Mouse (Mus musculus) heart, postnatal 4 days (tissue): ENCODE data around the gene Egfl7. TPM values are rescaled to one million over a fixed set of nuclear protein-coding genes. Genes with fewer than 3 reads are reported as not detected.

ENCODE experiments used
- DNase-seq: peaks from one replicate; pipeline ENCODE4 v3.0.0; 2021
- total RNA-seq, 2 experiments: library from RNA; stranded (reverse); gene quantifications; 2 replicates each; pipeline ENCODE4 v1.2.3; 2021

Egfl7 gene
- total RNA-seq, 2 experiments from 2014 or later = 317 to 343 TPM

DNA sequence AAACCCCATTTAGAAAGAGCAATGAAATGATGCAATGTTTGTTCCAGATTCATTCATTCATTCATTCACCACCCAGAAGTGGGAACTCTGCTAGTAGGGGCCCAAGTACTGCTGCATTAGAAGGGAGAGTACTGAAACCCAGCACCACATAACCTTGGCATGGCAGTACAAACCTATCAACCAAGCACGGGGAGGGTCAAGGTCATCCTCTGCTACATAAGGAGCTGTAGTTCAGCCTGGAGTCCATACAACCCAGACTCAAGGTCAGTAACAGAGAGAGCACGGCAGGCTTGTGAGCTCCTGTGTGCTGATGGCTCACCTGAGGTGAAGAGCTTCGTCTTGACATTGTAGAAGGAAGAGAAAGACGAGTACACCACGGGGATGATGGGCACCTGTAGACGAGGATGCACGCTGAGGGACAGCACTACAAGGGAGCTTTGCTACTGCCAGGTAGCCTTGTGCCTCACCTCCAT, 14.7 kb downstream of the Egfl7 start:
- no peak for DNase-seq

DNA sequence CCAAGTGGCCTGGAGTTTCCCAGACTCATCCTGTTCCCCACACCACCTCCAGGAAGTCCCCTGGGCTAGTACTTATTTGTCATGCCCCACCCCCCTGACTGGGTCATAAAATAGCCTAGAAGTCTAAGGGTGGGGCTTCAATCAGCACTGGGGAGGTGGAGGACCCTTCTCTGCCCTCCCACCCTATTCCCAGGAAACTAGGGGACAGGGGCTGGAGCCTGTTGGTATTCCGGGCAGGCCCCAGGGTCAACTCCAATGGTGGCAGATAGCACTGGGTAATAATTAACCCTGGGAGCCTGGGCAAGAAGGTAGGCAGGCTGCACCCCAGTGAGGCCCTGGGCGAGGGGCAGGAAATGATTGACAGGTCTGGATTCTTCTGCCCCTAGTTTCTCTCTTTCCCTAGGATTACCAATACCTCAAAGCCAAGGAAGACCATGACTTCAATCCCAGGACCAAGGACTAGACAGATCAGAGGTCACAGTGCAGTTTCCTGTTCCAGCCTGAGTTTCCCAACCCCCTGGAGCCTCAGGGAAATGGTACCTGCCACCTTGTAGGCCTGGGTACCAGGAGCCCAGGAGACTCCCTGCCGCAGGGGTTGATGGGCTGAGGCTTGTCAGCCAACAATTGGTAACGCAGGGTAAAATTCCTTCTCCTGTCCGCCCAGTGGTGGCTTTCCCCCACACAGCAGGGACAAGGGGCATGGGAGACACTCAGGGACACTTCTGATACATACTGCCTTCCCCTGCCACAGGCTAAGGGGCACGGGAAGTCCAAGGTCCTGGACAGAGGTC, 15.3 kb downstream of the Egfl7 start:
- DNase-seq = peak; percentile 57

DNA sequence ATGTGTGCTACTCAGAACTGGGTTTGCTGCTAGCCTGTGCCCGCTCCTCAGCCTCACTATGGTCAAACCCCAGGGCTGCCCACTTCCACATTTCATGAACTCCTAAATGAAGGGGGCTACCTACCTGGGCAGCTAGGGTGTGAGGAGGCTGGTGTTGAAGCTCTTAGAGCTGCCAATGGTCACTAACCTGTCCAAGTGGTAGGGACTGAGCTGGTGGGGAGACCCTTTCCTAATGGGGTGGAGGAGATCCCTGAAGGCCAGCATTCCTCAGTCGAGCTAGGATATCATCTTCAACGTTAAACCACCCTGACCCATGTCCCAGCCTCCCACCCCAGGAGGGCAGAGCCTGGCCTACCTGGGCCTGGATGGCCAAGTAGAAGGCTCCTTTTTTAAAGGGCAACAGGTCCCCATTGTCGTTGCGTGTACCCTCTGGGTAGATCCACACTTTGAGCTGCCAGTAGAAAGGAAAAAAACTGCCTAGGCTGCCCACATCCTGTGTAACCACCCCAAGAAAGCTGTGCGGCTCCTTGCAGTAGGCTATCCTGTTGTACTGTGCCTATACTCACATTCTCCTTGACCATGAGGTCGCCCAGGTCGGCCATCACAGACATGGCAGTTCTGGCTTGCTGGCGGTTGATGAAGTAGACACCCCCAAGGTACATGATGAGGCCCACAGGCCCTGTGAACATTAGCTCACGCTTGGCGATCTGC, 16.1 kb downstream of the Egfl7 start:
- peak; percentile 43 for DNase-seq

DNA sequence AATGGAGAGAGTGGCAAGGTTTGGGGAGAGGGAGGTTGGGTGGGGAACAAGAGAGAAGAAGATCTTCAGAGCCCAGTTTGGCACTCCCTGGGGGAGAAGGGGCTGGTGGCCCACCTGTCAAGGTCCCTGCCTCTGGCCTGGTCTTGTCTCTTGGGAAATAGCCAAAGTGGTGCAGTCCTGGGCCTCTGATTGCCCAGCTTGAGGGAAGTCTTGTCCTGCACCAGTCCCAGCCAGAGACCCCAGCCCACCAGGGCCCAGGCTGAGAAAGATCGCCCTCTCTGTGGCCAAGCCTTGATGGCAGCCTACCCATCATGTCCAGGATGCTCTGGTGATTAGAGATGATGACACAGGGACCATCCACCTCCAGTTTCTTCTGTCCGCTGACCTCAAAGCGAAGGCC, 17.1 kb downstream of the Egfl7 start:
- no peak for DNase-seq

DNA sequence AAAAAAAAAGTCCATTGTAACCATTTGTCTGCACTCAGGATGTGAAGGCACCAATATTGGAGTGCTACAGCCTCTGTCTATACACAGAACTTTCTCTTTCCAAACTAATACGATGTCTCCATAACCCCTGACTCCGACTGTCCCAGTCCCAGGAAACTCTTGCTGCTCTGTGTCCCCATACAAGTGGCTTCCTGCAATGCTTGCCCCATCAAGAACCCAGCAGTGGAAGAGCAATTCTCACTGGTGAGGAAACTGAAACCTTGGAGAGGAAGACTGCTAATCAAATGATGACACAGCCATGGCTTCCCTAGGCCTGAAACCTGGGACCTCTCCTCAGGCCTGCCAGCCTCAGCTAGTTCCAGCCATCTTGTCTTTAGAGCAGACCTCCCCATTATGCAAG, 18.0 kb downstream of the Egfl7 start:
- no peak for DNase-seq

DNA sequence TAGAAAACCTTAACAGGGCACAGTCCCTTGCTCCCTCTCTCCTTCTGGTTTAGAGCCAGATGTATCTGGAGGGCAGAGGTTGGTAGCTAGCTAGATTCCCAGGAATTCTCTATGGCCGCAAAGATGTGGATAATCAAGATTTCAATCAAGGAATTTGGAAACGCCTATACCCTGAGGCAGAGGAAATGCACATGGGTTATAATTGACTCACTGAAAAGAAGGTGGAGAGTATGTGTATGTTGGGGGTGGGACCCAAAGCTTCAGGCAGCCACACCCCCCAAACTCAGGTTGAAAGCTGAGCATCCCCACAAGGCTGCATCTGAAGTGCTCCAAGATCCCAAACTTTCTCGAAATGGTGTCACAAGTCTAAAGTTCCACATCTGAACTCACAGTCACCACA, 18.6 kb downstream of the Egfl7 start:
- no peak for DNase-seq

DNA sequence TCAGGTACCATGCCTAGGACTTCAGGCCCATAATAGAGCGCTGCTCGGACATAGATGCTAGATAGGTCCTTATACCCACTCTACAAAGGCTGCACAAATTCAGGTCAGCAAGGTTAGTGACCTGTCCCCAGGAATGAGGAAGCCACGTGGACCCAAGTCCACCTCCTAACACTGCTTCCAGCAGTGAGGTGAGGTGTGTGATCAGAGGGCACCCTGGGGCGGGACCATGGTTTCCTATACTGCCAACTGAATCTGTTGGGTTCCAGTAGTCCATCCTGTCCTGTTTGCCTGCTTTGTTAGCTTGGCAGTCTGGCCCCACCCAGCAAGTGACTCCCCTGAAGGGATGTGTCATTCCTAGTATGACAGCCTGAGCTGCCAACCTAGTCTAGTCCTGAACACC, 20.2 kb downstream of the Egfl7 start:
- no peak for DNase-seq

DNA sequence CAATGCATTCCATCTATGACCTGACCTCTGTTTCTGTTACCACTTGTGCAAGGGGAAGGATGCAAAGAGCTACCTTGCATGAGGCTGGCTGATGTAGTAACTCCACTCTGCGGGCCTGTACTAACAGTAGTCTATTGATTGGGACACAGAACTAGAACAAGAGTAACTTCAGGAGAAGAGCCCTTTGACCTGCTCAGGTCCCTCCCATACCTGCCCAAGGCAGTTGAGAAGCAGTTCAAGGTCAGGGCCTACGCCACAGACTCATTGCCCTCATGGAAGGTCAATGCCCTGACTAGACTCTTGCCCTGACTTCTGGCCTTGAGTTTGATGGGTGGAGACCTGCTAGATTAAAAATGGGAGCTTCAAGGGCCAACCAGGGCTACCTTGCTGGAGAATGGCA, 20.9 kb downstream of the Egfl7 start:
- no peak for DNase-seq

DNA sequence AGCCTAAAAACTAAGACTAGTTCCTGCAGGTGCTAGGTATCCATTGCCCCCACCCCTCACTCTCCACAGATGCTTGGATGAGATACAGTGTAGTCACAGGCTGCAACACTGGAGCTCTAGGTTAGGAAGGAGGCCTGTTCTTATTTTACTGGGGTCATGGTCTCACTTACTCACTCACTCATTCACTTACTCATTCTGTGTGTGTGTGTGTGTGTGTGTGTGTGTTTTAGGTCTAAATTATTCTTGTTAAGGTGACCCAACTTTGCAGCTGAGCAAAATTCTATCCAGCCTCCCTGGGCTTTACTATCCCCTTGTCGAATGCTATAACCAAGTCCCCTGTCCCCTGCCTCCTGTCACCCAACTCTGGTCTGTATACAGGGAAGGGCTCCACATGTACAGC, 21.8 kb downstream of the Egfl7 start:
- DNase-seq = no peak

DNA sequence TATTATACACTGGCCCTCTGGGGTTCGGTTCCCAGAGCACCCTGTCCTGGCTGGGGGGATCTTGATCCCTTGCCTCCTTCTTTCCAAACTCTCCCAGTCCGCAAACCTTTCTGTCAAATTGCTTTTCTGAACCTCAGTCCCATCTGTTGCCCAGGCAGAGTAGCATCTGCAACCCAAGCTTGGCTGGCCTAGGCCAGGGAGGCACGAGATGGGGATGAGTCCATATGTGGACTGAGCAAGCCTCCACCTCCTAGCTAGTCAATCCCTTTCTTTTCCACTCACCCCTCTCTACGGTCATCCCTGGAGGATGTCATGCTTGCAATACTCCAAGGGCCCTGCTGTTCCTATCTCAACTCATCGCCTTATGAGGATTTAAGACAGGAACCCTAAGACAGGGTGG, 22.8 kb downstream of the Egfl7 start:
- DNase-seq = no peak

DNA sequence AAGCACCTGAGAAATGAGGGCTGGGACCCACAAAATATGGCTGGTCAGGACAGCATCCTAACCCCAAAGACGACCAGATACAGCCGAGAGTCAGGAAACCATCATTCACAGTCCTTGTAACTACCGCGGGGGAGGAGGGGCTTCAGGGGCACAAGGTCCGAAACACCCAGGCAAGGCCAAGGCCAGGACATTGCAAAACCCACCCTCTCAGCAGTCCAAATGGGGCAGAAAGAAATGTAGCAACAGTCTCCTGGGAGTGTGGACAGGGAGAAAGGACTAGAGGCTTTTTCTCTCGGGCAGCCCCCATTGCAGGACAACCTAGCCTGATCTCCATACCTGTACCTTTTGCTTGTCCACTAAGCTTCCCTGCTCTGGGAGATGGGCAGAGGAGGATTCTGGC, 23.3 kb downstream of the Egfl7 start:
- no peak for DNase-seq

DNA sequence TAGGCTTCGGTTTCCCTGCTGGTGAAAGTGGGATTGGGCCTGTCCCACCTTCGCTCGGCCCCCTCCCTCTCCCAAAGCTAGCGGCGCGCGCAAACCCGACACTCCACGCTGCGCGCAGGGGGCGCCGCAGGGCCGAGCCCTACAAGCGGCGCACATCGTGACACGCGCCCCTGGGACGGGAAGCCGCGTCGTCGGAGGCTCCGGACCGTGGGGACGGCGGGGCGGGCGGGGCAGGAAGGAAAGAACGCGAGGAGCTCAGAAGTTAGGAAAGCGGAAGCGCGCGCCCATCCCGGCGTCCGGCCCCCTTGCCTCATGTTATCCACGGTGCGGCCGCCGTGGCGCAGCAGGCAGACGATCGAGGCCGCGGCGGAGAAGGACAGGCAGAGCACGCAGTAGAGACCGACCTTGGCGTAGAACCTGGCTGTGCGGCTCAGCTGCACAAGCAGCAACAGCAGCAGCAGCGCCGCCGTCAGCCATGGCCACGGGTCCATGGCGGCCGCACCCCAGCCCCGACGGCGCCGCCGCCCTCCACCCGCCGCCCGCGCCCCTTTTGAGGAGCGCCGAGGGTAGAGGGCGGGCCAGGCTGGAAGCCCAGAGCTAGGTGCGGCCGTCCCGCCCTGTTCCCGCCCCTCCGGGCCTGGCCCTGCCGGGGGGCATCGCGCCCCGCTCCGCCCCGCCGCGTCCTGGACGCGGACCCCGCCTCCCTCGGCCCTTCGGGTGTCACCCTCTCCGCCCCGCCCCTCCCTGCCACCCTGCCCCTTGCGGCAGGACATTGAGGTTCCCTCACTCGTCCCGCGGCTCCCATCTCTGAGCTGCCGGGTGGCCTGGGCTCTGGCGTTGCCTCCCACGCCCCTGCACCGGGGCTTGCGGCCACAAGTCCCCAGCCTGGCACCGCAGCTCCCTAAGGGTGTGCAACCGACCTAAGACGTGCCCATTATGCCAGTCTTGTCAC, 24.2 kb downstream of the Egfl7 start, which contains the start of gene Agpat2:
Gene Agpat2 (minus strand): TSS at position 698 of the 952 bp plus-strand sequence.
- peak; percentile 86 for DNase-seq

DNA sequence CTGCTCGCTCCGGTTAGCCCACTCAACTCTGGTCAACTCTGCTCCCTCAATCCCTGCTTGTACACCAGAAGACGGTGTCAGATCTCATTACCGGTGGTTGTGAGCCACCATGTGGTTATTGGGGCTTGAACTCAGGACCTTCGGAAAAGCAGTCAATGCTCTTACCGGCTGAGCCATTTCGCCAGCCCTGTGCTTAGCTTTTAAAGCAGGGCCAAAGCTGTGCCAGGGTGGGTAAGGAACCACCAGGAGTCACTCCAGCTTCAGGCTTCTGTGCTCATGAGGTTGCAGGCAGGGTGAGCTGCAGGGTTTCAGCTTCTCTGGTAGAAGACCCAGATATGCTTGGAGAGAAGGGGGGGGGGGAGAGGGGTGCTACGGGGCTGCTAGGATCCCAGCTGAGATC, 25.5 kb downstream of the Egfl7 start:
- DNase-seq = no peak

DNA sequence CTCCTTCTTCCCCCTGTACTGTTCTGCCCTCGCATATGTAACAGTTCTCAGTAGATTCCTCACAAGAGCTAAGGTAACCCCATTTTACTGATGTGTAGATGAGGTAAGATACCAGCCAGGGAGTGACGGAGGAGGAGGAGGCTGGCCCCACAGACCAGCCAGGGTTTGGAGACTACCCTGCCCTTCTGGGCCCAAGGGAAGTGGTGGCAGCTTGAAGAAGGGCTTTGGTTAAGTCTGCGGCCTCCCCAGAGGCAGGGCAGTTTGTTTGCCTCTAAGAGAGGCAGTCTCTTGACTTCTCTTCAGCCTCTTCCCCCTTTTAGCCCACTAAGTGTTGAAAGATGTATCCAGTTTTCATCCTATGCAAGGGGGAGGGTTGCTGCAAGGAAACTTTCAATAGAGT, 26.8 kb downstream of the Egfl7 start:
- no peak for DNase-seq

DNA sequence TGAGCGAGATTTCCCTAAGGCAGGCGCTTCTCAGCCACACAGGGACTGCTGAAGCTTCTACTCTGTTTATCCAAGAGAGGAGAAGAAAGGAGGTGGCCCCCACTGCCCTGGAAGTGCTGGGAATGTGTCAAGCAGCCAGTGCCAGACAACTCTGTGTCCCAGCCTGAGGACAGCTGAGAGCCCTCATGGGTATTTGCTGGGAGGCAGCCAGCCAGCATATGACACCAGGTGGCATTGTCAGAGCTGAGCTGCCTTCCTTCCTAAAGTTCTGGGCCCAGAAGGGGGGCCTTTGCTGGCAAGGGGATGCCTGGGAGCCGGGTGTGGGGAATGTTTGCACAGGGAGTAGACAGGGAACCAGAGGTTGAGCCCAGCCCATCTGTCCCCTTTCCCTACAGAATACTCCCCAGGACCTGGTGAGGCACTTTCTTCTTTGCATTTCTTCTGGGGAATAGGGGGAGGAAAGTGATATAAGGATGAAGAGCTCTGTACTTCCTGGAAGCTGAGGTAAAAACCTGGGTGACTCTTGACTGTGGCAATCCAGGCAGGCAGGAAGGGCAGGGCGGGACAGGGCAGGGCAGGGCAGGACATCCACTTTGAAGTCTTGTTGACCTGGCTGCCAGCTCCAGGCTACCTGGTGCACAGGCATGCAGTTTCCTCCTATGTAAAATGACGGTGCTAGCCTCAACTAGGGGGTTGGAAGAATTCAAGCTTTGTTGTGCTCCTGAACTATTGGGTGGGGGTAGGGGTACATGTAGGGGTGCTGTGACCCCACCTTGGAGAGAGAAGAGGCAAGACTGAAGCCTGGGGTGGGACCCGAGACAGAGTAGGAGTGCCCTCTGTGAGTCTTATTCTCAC, 27.5 kb downstream of the Egfl7 start:
- DNase-seq = peak; percentile 79

DNA sequence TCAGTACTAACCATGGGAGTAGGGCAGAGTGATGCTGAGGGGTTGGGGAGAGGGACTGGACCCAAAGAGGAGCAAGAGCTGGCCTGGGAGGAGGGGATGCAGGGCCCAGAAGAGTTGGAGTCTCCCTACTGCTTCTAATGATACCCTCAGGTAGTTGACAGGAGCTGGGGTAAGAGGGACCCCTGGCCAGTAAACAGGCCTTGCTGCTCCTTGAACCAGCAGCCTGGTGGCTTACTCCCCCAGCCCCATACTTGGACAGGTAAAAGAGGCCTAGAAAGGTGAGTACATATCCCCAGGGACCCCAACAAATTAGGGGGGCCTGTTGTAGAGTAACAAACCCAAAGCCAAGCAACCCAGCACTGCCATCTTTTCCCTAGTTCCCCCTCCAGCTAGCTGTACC, 29.0 kb downstream of the Egfl7 start:
- DNase-seq = no peak

DNA sequence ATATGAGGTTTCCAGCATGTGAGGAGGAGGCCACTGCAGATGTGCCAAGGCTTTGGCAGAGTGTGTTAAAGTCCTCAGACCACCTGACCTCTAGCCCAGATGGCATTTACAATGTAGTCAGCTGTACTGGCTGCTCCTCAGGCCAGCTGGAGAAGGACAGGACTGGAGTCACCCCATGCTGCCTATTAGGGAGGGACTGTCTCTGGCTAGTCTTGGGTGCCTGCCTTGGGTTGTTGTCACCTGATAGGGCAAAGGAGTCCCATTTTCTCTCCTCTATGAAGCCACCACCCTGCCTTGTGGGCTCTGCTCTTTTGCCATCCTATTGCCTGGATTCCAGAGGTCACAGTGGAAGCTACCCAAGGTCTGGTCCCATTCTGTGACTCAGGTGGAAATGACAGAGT, 29.4 kb downstream of the Egfl7 start:
- DNase-seq = peak; percentile 42

DNA sequence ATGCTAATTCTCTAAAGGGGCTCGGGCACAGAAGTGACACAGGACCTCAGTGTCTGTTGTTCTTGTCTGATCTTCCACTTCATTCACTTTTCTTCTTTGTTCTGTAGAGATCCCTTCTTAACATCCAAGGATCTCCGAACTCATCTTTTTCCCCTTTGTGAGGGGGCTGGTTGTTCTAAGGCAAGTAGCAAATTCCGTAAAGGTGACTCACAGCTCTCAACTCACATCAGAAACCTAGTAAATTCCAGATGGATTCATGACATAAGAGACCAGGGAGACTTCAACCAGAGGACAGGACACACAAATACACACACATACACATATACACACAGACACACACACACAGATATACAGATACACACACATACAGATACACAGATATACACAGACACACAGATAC, 30.7 kb downstream of the Egfl7 start:
- no peak for DNase-seq

DNA sequence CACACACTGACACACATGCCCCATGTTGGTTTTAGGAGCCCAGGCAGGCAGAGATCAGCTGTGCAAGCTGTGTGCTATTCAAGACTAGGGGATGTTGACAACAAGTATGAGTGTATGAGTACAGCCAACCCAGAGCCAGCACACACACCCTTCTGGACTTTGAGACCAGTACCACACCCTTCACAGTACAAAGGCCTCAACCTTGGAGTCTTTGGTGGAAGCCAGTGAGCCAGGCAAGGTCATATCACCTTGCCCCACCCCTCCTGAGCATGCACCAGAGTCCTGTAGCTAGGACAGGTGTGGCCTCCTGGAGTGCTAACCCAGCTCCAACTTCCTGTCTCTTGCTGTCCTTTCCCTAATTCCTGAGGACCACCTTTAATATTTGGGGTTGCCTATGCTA, 31.2 kb downstream of the Egfl7 start:
- no peak for DNase-seq

DNA sequence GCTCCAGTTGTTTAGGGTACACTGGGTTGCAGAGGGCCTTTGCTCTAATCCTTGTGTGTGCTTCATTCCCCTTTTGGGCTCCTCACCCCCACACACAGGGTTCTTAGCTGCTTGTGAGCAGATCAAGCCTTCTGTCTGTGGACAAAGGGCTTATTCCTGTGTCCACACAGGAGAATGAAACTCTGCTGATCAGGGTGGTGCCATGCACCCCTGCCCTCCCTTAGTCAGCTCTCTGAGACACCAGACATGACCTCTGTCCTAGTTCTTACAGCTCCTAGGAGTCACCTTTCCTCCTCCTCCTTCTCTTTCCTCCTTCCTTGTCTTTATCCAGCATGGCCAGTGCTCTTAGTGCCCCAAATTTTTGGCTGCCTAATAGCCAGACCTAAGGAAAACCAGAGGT, 32.1 kb downstream of the Egfl7 start:
- no peak for DNase-seq

DNA sequence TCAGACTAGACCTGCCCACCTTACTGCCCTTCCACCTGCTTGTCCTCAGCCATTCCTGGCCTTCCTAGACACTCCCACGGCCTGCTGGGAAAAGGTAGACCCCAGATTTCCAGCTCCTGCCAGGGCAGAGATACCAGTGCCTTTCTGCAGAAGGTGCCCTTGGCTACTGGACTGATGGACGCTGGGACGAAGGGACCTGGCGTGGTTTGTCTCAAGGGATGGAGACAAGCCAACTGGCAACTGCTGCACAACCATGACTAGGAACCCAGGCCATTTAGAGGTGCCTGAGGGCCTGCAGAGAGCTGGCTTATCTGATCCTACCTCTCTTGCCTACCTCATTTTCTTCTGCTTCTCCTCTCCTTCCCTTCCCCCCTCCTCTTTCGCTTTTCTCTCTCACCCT, 35.1 kb downstream of the Egfl7 start:
- DNase-seq = peak; percentile 39
